Mouse (Mus musculus) gastrocnemius, adult 18-20 months (tissue): ENCODE data around the gene Socs1. TPM values are rescaled to one million over a fixed set of nuclear protein-coding genes. Genes with fewer than 3 reads are reported as not detected.
"Not testable (repeated sequence)": the region's sequence is repeated elsewhere in the genome, so short reads cannot be mapped to it uniquely, and the experiment has no call there.

Experiments used
- DNase-seq: peaks from one replicate; pipeline ENCODE4 v3.0.0; 2021; ENCODE audit warnings: low spot score
- long read RNA-seq, 2 experiments: library from polyadenylated mRNA; stranded (forward); transcript quantifications; one replicate each; pipeline ENCODE4 v2.0.0; 2021
- total RNA-seq, 2 experiments: library from RNA; stranded (reverse); gene quantifications; 2 replicates each; pipeline ENCODE4 v1.2.3; 2021

Socs1 gene
- under 1 TPM; 0.21 to 0.52 TPM for total RNA-seq
- long read RNA-seq, experiment 1, result 0 reads
- long read RNA-seq, experiment 2, result 0 reads

DNA sequence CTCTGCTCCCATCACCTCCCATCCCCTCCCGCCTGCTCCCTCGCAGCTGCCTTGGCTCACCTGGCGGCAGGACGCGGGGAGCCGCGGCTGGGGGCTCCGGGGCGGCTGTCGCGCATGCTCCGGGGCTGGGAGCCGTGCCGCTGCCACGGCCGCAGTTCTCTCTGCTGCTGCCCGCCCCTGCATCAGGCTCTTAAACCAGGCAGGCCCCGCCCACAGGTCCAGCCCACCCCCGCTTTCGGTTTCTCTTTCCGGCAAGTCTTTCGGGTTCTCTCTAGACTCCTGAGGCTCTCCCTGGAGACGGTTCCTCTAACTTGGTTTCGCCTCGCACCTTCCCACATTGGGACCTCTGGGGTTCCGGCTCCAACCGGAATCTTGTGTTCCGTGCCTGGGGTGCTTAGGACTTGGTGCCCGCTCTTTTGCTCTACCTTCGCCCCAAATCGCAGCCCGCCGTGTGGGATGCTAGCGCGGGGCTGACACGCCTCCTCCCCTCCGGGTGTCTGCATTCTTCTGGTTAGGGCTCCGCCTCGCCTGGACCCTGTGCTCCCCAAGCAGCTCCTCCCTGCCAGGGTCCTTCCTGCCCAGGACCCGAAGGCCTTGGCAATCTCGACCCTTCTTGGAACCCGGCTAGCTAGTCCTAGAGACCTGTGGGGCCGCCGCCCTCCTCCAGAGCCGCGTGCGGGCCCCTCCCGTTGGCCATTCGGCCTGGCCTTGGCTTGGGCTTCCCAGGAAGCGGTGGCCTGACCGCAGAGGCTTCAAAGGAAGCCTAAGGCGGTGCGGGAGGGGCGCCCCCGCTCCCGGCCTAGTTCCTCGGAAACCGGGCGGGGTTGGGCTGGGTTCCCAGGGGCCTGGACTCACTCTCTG is at the start of gene Socs1:
Gene Socs1 (minus strand): TSS at position 166 of the 861 bp plus-strand sequence.
- DNase-seq, result peak; percentile 80

DNA sequence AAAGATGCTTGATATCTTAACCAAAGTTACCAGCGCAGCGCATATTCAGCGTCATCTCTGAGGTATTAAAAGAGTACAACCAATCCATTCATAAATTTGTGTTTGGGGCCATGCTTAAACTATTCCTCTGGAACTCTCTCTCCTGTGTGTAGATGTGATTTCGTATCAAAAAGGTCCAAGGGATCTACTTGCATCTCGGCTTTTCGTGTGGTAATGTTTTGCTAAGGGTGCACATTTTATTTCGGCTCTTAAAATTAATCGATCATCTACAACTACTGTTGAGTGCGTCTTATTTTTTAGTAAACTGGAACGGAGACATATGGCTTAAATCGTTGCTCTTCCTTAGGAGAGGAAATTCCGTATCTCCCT is 49.2 kb upstream of the Socs1 start:
- DNase-seq, result no peak

DNA sequence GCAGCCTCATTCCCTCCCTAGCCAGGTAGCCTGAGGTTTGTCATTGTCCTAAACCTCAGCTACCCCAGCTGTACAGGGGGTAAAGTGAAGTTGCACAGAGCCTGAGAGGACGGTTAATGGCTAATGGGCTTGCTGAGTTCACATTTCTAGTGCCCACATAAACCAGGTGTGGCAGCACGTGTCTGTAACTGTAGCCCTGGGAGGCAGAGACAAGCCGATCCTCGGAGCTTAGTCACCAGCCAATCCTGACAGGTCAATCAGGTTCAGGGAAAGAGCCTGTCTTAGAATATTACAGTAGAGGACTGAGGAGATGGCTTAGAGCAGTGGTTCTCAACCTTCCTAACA is 43.1 kb upstream of the Socs1 start:
- no peak for DNase-seq

DNA sequence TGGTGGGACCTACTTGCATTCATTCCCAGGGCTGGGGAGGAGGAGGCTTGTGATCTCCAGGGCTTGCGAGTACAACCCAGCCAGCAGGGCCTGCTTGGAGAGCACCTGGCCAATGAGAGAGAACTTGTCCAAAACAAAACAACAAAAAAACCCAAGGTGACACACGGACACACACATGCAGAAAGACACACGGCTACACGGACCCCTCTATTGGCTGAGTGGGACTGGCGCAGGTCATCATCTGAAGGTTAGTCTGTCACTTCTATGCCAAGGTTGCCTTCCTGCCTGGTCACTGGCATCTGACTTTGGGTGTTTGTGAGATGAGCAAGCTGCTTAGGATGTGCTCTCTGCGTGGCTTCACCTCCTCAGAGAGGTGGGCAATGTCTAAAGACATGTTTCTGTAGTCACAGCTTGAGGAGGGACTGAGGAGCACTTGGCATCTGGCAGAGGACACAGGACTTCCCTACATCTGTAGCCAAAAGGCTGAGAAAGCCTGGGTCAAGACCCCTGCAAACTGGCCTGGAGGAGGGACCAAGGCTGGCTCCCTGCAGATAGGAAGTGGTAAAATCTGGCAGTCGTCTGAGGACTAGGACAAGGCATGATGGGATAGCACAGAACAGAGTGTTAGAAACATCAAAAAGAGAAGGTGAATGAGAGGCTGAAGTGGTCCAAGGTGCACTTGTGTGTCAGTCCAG is 42.6 kb upstream of the Socs1 start:
- no peak for DNase-seq

DNA sequence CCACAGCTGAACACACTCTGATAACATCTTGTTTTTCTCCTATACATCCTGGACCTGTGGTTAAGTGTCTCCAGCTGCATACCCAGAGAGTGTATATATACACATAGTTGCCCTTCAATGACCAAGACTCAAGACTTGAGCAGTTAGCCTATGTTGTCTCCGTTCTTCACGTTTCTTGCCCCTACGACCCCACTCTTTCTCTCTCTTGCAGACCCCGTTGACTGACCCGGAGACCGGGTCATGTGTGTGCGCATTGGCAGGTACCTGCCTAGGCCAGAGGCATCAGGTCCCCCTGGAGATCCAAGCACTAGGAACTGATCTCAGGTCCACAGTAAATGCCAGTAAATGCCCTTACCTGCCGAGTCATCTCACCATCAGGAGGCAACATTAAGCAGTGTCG is 41.9 kb upstream of the Socs1 start:
- no peak for DNase-seq

DNA sequence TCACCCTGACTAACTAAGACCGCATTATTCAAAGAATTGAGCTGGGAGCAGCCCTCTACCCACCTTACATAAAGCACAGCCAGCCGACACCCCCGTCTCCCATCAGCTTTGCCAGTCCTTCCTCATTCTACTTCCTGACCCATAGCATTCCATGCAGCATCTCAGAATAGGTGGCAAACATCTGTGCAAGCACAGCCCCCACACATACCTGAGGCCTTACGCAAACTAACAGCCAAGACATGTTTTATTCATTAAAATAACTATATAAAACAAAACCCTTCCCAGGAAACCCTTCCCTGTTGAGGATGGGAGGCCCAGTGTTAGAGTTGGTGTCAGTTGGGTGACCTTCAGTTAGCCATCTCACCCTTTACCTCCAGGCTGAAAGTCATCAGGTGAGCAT is 40.5 kb upstream of the Socs1 start:
- no peak for DNase-seq

DNA sequence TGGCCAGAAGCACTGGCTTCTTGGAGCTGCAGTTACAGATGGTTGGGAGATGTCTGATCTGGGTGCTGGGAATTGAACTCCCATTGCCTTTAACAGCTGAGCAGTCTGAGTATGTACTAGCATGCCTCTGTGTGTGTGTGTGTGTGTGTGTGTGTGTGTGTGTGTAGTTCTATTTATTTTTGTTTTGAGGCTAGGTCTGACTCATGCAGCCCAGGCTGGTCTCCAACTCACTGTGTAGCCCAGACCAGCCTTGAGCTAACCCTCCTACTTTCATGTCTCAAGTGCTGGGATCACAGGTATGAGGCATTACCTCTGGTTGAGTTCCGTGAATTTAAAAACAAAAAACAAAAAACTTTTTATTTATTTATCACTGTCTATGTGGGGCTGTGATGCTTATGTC is 39.2 kb upstream of the Socs1 start:
- DNase-seq, result no peak

DNA sequence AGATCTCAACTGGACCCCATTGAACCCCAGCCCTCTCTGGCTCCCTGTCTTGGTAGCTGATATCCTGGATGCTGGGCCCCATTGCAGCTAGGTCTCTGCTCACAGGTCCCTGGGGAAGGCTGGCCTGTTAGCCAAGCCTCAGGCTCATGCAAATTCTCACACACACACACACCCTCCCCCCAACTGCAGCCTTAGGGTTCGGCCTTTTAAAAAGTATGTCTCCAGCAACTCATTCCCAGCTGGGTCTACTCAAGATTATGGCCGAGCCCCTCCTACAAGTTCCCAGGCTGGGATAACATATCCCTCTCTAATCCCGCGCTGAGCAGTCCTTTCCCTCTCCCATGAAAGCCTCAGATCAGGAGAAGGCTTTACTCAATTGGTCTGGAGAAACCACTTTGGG is 36.1 kb upstream of the Socs1 start:
- no peak for DNase-seq

DNA sequence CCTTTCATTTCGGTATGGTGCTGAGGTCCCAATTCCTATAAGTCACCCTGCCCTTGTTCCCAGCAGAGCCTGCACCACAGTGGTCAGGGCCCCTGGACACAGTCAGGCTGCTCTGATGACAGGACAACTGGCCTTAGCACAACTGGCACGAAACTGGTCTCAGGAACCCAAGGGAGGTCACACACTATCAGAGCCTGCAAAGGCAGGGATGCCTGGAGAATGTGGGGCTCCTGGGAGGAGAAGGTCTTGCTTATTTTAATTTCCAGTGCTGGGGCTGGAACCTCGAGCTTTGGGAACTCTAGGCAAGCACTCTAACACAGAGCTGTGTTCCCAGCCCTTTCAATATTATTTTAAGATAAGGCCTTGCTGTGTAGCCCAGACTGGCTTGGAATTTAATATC is 34.6 kb upstream of the Socs1 start:
- DNase-seq, result peak; percentile 18

DNA sequence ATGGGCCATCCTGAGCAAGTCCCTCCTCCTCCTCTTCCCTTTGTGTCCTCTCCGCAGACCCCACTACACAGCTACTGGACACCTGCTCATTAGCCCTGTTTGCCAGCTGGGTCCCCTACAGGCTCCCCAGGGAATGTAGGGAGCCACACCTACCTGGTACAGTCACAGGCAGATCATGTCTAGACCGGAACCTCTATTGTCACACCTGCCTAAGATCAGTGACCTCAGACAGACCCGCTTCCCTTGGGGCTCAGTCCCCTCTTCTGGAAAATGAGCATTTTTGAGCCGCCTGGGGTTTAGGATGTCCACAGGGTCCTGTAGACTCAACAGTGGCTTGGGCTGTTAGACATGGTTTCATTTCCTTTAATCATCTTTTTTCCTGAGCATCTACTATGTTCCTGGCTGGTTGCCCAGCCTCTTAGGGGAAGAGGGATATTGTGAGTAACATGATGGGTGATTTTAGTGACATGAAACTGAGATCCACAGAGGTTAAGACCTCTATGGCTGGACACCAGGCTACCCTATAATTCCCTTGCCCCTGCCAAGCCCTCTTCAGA is 33.3 kb upstream of the Socs1 start:
- DNase-seq, result no peak

DNA sequence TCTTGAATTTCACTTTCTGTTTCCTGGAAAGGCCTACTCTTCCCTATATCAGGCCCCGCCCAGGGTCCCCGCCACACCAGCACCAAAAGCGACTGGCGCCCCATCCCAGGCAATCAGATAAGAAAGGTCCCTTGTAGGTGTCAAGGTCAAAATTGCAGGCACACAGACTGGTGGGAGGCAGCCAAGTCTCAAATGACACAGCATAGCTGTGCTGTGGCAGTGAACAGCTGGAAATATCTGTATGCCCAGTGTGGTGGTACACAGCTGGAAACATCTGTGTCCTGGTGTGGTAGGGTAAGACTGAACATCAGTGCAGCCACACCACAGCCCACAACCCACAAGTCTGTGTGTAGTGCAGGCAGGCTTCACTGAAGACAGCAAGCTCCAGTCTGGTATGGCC is 29.5 kb upstream of the Socs1 start:
- DNase-seq, result no peak

DNA sequence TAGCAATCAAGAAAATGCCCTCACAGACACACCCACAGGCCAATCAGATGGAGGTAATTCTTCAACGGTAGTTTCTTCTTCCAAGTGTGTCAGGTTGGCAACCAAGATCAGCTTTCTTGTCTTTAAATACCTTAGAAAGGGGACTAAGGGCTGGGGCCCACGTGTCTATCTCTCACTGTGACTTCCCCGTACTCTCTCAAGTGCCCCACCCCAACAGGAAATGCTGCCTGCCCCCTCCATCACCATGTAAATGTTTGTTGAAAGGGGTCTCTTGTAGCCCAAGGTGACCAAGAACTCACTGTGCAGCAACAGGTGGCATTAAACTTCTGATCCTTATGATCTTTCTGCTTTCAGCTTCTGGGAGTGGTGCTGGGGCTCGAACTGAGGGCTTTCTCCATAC is 28.4 kb upstream of the Socs1 start:
- no peak for DNase-seq

DNA sequence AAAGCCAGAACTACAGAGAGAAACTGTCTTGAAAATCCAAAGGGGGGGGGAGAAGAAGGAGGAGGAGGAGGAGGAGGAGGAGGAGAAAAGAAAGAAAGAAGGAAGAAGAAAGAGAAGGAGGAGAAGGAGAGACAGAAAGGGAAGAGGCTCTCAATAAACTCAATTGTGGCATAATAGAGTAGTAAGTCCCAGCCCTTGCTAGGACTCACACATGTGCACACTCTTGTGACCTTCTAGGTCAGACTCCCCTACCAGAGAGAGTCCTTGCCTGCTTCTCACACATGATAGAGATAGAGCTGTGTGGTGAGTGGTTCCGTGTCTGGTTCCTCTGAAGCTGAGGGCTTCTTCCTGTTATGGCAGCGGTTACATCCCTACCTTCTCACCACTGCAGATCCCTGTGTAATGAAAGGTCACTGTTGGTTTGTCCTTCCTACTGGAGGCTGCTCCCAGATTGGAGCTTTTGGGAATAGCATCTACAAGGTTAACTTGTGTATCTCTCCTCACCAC is 27.6 kb upstream of the Socs1 start, which contains the start of gene Gm11172:
Gene Gm11172 (plus strand): TSS at position 51 of the 507 bp plus-strand sequence.
- DNase-seq, result no peak

DNA sequence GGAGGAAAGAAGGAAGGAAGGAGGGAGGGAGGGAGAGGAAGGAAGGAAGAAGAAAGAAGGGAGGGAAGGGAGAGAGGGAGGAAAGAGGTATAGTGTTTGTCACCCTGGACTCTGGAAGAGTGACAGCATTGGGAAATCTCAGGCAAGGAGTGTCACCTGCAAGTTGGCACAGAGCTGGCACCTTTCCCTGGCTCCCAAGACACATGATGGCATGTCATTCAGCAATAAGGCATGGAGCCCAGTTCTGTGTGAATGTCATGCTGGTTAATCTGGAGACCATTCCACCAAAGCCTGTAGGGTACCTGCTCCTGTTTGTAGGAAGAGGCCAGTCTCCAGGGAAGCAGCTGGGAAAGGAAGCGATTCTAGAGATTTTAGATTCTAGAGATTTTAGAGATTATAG is 25.0 kb upstream of the Socs1 start:
- DNase-seq, result no peak

DNA sequence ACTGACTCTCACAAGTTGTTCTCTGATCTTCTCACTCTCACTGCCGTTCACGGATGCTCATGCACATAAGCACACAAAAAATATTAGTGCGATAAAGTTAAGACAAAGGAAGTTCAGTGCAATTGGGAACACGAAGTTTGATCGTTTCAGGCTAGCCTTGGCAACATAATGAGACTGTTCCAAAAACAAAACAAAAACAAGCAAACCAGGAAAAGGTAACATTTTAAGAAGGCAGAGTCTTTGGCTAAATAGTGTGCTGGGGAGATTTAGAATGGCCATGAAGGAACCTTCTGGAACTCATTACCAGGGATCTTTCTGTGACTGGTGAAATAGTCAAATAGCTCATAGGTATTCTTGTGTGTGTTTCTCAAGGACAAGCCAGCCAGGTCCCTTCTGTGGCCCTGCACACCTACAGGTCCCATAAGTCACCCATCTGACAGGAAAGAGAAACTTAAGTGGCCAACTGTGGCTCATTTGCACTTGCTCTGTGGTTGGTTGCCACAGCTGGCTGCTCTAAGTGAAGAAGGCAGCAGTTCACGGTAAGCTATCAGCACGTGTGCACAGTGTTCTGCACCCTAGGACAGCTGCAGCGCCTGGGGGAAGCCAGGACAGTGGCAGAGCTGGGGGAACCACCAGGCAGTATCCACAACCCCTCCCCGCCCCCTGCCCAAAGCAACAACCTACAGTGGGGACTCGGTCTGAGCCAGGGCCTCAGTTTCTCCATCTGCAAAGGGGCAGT is 20.6 kb upstream of the Socs1 start, which contains the start of gene Prm1:
Gene Prm1 (minus strand): TSS at position 51 of the 739 bp plus-strand sequence.
- no peak for DNase-seq

DNA sequence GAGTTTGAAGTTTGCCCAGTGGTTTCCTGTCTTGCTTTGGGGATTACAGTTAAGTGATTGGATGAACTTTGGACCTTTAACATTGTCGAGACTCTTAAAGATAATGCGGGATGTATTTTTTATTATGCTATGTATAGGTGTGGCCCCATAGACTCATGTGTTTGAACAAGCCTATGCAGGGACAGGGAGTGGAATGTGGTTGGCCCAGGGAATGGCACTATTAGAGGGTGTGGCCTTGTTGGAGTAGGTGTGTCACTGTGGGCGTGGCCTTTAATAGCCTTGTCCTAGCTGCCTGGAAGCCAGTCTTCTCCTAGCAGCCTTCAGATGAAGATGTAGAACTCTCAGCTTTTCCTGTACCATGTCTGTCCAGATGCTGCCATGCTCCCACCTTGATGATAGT is 17.1 kb upstream of the Socs1 start:
- not testable (repeated sequence) for DNase-seq

DNA sequence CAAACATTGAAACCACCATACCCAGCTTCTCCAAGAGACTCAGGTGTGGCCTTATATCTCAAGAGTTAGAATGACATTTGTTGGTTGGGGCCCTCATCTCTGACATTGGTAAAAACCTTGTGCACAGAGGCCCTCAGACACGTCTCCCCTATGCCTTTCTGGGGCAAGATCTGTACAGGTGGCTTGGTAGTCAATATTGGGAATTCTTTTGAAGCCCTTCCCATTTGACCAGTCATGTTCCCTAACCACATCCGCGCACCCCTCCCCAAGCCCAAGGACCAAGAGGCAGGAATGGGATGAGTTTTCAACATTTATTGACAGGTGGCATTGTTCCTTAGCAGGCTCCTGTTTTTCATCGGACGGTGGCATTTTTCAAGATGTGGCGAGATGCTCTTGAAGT is 10.7 kb upstream of the Socs1 start, which contains the start of gene Prm2:
Gene Prm2 (minus strand): TSS at position 101 of the 400 bp plus-strand sequence.
- DNase-seq, result no peak

DNA sequence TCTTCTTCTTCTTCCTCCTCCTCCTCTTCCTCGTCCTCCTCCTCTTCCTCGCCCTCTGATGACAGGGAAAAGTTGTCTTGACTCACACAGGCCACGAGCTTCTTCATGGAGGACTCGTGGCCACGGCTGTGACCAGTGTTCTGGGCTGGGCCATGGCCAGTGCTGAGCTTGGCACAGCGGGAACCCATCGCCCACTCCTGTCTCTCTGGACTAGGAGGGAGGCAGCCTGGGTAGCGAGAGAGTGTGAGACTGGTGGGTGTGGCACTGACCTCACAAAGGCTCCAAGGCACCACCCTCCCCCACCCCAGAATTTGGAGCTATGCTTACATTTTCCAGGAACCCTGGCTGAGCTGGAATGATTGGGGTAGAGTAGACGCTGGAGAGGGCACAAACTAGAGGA is 5.4 kb upstream of the Socs1 start, which contains the start of gene Prm3:
Gene Prm3 (minus strand): TSS at position 213 of the 400 bp plus-strand sequence.
- no peak for DNase-seq

DNA sequence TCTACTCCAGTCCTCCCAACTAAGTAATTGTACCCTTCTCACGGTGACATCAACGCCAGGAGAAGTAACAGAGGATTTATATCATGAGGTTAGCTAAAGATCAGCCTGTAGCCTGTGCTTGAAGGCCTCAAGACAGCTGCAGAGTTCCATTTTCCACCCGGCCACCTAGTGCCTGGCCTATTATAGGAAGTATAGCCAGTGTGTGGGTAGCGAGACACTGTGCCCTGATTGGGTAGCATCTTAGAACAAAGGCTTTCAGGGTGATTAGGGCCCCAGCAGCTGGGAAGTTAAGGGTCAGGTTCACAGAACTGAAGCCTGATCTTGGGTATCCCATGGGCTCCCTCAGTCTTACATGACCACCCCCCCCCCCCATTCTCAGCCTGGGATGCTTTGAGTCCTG is 3.5 kb upstream of the Socs1 start:
- no peak for DNase-seq

DNA sequence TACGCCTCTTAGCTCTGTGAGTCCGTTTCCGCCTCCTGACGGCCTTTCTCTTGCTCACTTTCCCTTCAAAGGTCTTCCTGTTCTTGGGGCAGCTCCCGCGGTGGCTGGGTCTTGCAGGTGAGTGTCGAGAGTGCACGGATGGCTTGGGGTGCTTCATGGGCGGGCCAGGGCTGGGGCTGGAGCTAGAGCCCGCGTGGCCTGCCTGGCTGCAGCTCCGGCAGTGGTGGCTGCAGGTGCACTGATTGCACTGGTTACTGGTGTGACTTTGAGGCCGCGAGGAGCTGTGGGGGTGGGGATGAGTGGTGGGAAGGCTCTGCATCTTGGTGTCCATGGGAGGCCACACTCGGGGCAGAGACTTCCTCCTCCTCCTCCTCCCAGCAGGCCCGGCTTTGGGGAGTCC is 2.9 kb upstream of the Socs1 start, which contains the start of gene Tnp2:
Gene Tnp2 (minus strand): TSS at position 390 of the 400 bp plus-strand sequence.
- no peak for DNase-seq

DNA sequence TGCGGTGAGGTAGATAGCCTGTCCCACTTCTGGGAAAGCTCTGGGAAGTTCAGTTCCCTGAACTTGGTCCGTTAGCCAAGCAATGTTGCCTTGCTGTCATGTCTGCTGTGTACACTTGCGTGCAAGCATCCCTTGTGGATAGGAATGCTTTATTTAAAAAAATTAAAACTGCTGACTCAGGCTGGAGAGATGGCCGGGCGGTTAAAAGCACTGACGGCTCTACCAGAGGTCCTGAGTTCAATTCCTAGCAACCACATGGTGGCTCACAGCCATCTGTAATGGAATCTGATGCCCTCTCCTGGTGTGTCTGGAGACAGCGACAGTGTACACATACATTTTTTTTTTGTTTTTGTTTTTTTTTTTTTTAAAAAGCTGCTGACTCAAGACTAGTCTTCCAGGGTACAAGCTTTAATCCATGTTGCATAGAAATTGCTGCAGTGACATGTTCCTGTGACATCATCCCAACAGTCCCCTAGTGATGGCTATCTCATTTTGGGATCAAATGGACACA is 2.3 kb upstream of the Socs1 start:
- DNase-seq, result no peak
